Mouse (Mus musculus) layer of hippocampus, adult 9-11 months (tissue): ENCODE data around the gene Ggct.

ENCODE experiments used
- DNase-seq: peaks from one replicate; pipeline ENCODE4 v3.0.0; 2022

Gene Ggct

DNA sequence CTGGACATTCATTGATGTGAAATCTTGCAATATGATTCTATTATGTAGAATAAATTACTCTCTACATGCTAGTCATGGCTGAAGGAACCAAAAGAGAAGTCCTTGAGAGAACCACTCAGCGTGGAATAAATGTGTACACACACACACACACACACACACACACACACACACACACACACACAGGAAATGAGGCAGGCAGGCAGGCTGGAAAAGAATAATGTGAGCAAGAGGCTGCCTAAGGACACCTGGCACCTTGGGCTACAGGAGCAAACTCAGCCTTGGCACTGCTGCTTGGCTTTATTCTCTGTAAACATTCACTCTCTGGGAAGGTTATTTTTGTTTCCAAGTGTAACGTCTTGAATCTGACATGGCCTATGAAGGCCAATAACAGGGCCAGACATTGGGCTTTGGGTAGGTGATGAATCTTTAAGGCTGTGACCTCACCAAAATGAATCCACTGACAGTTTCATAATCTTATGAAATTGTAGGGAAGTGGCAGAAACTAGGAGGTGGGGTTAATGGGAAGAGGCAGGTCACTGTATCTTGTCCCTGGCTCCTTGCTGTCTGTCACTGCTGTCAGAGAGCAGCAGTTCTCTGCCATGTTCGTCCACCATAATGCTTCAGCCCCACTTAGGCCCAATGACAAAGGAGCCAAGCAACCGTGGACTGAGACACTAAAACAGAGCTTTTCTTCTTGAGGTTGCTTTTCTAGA, 46.4 kb downstream of the Ggct start:
- no peak for DNase-seq

DNA sequence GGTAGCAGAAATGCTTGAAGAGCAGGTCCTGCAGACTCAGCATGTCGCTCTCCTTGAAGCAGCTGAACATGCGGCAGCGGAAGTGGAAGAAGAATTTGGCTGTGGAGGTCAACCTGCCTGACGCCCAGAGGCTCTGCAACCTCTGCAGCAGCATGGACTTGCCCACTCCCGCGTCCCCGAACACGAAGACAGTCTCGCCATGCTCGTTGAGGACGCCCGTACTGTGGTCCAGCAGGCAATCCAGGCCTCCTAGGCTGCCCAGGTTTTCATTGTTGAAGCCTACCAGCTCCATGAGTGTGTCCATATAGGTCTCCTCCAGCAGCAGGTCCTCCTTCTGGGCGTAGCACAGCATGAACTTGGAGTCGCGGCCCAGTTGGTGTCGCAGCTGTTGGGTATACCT, 48.2 kb downstream of the Ggct start:
- no peak for DNase-seq

DNA sequence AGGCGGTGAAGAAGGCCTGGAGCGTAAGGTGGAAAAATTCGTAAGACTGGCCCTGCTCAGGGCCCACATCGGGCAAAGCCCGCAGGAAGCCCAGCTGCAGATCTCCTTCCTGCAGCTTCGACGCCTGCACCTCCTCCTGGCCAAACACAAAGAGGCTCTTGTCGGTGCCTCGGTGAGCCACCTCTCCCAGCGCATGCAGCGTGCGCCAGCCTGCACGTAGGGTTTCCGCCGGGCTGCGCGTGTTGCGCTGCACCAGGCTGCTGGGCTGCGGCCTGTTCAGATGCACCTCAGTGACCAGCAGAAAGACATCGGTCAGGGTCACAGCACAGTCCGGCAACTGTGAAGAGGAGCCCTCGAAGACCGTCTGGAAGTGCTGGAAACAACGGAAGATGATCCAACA, 49.0 kb downstream of the Ggct start:
- DNase-seq, result no peak

DNA sequence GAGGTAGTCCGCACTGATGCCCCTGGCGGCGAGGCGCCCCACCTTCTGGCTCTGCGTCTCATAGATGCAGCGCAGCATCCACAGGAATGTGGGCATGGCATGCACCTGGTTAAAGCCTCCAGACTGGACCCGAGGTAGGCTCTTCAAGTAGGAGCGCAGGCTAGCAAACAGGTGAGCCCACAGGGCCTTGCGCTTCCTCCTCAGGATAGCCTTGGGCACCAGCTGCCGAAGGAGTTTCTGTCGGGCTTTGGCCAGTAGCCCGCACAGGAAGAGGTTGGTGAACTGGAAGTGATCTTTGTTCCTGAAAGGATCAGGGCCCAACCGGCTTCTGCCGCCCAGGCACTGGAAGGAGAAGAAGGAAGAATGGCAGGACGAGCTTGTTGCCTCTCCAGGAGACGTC, 49.5 kb downstream of the Ggct start:
- DNase-seq, result no peak

DNA sequence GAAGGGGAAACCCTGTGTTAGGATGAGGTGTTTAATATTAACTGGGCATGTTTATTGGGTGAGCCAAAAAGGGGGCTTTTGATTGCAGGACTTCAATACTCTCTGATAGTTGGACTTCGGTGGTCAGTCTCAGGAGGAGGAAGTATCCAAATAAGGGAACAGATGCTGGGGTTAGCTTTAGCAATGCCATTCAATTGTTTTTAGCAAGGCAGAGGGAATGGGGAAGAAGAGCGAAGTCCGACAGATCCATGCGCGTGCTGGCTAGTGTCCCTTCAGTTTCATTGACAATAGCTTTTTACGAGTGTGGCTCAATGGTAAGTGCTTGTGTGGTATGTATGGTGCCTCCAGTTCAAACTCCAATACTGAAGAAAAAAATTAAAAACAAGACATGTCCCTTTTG, 51.6 kb downstream of the Ggct start:
- no peak for DNase-seq

DNA sequence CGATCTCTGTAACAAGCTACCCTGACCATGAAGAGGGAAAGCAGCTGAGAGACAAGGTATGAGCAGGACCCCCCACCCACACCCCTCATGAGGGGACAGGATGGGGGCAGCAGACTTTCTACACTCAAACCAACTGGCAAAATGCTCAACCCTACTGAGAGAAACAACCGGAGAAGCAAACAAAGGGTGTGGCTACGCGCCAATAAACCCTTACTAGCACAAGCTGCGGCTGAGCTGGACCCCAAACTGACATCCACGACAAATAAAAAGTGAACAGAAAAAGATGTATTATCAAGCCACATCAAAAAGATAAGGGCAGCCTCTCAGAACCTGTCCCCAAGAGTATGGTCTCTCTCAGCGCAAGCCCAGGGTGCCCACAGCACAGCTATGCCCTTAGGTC, 52.6 kb downstream of the Ggct start:
- DNase-seq, result no peak

DNA sequence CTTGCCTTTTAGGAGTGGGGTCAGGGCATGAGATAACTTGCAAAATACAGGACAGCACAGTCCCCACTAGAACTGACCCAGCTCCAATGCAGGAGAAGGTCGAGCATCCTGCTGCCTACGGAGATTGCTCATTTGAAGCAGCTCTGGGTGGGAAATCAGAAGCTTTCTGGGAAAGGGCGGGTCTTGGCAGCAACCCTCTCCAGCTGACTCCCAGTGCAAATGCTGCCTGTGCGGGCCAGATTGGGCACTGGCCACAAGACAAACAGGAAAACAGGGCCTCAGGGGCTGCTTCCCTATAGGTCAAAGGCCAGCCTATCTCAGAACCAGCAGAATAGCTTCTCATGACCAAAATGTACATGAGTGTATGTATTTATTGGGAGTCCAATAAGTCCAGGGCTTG, 53.1 kb downstream of the Ggct start:
- no peak for DNase-seq

DNA sequence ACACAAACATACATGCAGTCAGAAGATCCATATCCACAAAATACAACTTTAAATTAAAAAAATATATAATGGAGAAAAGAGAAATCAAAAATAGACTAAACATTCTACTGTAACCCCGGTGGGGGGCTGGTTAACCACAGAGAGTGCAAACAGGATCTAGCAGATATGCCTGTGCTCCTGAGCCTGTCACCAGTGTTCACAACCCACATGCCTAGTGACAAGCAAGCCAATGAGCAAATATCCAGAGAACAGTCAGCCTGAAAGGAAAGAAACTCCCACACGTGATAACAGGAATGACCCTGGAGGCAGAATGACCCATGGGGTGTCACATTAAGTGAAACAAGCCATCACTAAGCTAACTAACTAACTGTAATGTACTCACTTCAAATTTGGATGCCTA, 56.3 kb downstream of the Ggct start:
- no peak for DNase-seq

DNA sequence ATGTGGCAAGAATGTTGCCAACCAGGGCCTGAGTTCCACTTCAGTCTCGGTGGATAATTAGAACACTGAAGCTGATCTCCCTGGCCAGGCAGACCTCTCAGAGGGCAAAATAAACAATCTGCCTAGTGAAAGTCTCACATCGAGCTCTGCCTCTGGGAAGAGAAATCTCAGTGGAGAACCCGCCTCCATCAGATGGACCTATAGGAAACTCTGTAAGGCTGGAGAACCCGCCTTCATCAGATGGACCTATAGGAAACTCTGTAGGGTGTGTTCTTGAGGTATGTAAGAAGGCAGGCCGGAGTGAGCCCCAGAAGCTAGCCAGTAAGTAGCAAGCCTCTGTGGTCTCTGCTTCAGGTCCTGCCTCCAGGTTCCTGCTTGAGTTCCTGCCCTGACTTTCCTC, 57.8 kb downstream of the Ggct start:
- no peak for DNase-seq

DNA sequence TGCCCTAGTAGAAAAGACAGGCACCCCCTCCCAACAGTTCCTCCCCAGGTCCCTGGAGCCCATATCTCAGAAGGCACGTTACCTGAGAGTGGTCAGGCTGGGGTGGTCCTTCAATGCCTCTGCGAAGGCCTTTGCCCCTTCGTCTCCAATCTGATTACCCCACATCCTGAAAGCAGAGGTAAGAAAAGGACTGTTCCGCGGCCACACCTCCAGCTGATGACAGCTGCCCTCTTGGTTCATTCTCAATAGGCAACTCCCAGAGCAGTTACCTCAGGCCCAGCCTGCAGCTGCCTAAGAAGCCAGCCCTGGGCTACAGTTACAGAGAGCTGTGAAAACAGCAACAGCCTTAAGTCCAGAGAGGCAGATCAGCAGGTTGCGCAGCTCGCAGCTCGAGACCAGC, 58.4 kb downstream of the Ggct start:
- DNase-seq, result no peak

DNA sequence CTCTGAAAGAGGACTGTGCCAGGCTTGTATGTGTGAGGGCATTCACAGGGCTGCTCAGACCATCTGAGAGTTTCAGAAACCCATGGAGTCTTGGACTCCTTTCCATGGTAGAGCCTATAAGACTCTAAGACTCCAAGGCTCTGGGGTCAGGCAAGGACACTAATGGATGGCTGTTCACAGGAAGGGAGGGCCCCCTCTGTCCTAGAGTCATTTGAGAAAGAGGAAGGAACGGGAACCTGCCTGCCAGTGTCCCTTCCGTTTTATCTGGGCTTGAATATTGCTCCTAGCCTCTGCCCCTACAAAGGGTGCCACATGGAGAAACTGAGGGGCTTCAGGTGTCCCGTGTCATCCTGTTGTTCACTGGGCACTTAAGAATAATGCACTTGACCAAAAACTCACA, 58.9 kb downstream of the Ggct start:
- DNase-seq, result no peak

DNA sequence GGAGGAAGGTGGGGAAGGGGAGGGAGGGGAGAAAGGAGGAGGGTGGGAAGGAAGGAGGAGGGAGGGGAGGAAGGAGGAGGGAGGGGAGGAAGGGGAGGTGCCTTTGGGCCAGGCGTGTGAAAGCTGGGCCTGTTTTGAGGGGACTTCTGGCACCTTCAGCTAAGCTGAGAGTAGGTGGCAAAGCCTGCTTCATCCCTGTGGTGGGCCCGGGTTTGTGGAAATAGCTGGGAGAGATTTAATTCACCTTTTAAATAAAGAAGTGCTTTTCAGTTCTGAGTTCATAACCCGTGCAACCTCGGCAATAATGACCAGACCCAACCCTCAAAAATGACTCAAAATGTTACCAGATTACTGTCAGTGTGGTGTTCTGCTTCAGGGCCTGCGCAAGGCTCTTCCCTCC, 59.5 kb downstream of the Ggct start:
- no peak for DNase-seq
